Mouse (Mus musculus) CD8-positive naive resting alpha-beta T cell, adult 2 months (primary cell): ENCODE measurements around the gene Gpn2.

Experiments
- DNase-seq, 2 experiments: peaks; one replicate each; pipeline ENCODE4 v3.0.0; 2022; ENCODE audit warnings: low read depth in 2 of 2, low spot score in 2 of 2

Gpn2 gene

DNA sequence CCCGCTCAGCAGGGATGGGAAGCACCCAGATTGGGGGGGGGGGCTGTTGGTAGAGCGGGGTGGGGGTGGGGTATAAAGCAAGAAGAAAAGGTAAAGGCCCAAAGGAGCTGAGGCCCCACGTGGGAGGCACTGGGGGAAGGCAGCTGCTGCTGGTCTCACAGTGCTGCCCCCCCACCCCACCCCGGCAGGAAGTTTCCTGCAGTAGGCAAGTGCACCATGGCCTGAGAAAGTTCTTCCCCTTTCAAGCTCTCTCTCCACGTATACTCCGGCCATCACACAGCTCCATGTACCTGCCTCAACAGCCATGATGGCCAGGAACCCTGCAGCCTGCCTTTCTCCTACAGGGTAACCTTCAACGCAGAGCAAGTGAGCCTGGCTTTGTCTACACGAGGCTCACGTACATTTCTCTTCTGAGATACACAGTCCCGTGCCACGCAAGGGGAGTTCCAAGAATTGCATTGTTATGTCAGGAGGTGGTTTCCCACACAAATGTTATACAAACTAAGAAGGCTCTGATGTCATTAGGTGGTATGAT, 38.1 kb downstream of the Gpn2 start:
- DNase-seq, result peak; percentile 84 to 86

DNA sequence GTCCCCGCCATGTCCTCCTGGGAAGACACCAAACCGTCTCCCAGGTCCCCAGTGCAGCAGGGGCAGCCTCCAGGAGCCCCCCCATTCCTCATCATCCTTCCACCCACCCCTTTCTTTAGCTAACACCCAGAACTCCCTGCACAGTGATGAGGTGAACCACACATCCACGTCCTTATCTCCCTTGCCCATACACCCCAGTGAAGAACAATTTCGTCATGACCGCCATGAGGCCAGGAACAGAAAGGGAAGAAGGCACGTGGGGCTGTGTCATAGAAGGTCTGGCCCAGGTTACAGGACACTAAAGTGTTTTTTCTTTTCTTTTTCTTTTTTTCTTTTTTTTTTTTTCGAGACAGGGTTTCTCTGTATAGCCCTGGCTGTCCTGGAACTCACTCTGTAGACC, 40.7 kb downstream of the Gpn2 start:
- peak in 1 of 2 experiments; percentile 53 for DNase-seq

DNA sequence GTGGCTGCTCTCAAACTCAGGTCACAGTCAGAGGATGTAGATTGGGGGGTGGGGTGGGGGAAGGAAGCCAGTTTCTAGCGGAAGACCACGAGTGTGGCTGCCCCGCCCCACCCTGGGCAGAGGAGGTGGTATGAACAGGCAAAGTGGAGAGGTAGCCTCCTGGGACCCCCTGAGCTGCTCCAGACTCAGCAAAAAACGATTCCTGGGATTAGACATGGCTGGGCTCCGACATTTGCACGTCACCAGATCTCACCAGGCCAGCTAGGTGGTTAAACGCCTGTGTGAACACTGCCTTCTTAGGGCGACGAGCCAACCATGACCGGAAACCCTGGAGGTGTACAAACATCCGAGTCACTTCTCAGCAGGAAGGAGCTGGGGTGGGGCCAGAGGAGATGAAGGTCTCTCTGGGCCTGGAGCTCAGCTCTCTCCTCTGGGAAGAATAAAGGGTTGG, 41.5 kb downstream of the Gpn2 start:
- DNase-seq, result peak; percentile 63 to 76

DNA sequence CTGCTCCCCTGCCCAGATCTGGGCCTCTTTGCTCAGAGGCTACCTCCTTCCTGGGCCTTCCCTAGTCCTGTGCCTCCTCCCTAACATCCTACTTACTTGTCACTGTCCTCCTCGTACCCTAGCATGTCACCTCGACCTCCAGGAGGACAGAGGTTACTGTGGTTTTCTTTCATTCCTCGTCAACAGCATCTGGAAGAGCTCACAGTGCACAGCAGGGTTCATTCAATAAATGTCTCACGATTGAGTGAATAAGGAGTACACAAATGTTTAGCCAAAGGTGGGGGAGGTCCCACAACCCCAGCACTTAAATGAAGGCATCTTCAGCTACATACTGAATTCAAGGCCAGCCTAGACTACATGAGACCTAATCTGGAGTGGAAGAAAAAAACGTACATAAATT, 42.1 kb downstream of the Gpn2 start:
- no peak for DNase-seq

DNA sequence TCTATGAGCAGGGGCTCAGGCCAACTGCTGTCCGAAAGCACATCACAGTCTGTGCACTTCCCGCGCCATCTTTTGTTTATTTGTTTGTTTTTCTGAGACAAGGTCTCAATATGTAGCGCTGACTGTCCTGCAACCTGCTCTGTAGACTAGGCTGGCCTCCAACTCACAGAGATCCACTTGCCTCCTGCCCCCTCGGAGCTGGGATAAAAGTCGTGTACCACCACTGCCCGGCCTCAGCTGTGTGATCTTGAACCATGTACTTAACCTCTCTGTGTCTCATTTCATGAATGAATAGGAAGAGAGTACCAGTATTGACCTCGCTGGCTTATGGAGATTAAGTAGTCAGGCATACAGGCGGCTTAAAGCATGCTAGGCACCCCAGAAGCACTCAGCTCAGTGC, 42.5 kb downstream of the Gpn2 start:
- DNase-seq, result no peak

DNA sequence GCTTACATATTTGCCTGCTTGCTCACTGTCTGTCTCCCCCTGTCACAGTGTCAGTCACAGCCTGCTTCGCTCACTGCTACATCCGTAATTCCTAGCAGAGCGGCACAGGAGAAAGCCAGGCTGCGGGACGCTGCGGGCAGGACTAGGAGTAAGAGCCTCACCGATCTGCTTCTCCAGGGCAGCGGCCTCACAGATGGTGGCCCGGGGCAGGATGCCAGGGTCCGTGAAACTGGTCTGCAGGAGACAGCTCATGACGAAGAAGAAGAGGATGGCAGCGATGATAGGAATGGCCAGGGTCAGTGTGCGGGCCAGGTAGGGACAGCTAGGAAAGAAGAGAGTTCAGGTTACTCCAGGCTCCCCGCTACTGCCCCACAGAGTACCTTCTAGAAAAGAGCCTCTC, 42.9 kb downstream of the Gpn2 start:
- no peak for DNase-seq

DNA sequence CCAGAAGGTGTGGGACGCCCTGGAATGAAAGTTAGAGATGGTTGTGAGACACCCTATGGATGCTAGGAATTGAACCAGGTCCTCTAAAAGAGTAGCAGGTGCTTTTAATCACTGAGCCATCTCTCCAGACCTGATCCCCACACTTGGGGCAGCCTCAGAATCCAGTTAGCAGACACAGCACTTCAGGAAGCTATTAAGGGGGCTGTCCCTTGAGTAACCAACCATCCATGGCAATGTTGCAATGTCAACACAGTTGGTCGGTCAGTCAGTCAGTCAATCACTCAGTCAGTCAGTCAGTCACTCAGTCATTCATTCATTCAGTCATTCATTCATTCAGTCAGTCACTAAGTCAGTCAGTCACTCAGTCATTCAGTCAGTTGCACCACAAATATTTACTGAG, 44.4 kb downstream of the Gpn2 start:
- DNase-seq, result no peak

DNA sequence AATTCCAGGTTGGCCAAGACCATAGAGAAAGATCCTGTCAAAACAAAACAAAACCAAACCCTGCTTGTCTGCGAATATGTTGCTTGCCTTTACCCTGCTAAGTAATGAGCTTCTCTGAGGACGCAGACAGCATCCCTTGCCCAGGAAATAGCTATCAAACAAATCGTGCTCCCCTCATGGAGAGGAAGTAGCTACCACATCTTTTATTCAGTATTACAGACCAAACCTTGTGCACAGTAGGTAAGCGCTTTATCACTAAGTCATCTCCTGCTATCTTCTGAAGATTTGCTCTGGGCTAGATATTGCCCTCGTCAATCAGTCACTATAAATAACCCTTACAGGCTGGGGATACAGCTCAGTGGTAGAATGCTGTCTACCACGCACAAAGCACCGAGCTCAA, 45.0 kb downstream of the Gpn2 start:
- peak; percentile 34 to 55 for DNase-seq

DNA sequence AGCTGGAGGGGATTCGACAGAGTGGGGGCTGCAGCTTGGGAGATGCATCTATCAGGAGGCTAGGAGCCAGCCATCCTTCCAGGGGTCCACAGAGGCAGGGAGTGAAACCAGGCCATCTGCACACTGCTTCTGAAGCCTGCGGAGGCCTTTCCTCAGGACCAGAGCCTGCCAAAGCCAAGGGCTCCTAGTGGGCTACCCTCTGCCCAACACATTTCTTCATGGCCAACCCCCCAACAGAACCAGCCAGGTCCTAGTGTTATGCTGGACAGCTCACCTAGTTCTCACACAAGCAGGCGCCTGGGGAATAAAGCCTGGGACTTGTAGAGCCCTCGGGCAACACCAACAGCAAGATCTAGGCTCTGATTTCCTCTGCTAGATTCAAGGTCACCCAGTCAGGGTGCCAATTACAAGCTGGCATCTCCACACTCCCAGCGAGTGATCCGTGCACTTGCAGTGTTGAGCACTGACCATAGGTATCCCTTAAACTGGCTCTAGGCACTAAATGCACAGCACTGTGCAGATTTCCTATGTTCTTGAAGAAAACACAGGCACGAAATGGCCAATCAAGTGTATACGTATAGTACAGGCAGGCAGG, 46.3 kb downstream of the Gpn2 start:
- DNase-seq, result no peak

DNA sequence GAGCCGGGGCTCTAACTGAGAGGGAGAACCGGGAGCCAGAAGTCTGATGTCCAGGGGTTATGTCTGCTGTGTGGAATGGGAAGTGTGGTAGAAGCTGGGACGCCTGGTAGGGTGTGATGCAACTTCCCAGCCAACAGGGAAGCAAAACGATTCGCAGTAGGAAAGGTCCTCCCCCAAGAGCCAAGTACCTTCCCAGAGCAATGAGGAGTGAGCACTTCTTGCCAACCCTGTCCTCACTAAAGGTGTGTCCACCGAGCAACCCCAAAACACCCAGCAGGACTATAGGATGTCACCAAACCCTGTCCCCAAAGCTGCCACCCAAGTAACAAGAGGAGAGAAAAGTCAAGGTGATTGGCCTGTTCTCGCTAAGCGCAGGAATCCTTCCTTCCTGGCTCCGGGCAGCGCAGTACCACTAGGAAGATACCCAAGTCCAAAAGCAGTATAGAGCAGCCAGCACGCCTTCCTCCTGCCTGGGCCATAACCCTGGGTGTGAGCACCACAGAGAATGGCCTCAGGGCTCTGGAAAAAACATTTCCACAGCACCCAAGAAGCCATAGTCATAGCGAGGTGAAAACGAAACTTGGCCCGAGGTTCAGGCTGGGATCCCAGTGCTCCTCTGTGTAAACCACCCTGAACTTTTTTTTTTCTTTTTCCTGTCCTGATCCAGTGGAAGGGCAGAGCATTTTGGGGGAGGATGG, 47.1 kb downstream of the Gpn2 start:
- DNase-seq, result no peak

DNA sequence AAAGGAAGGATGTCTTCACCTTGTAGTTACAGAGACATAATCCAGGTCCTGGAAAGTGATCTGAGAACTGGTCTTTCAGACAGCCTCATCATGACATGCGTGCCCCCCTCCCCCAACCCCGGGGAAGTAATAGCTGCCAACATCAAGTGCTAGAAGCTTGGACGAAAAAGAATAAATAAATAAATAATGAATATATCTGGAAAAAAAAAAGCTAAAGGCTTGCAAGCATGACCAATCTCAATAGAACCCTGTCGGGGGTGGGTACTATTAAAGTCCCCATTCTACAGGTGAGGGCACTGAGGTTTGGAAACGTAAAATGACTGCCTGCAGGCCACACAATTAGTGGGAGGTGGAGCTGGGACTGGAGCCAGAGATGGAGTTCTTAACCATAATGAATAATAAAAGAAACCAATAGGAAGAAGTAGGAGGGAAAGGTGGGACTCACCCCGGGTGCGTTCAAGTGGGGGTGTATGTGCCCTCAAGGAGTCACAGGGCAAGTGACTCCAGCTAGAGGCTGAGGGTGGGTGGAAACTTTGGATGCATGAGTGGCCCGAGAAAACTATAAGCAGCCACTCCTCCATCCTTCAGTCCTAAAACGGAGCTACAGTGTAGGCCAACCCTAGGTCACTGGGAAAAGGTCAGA, 47.7 kb downstream of the Gpn2 start:
- no peak for DNase-seq

DNA sequence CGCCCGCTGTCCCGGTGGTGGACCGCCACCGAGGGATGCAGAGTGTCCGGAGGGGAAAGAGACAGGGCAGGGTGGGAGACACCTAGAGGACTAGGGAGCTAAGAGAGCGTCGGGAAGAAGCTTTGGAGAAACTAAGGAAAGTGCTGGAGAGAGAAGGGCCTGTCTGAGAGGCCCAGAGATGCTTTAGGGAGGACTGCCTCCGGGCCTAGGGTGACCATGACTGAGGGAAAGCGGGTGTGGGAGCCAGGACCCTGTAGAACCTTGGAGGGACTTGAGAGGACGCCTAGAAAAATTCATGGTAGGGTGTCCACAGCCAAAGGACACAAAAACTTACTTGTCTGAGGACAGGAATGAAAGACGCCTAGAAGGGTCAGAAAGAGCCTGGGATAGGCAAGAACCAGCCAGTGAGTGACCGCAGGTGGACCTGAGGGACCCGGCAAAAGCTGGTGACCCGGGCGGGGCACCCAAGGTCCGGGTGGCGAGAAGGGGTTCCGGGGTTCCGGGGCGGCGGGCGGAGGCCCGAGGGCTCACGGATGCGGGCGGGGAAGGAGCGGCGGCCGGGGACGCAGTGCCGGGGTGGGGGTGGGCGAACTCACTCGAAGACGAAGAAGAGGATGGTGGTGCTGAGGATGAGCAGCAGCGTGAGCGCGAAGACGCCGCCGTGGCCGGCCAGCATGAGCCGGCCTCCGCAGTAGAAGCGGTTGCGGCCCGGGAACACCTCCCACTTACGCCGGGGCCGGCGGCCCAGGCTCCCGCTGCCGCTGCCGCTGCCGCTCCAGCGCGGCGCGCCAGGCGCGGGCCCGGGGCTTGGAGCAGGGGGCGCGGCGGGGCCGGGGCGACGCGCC, 48.5 kb downstream of the Gpn2 start:
- DNase-seq, result peak in 1 of 2 experiments; percentile 34

DNA sequence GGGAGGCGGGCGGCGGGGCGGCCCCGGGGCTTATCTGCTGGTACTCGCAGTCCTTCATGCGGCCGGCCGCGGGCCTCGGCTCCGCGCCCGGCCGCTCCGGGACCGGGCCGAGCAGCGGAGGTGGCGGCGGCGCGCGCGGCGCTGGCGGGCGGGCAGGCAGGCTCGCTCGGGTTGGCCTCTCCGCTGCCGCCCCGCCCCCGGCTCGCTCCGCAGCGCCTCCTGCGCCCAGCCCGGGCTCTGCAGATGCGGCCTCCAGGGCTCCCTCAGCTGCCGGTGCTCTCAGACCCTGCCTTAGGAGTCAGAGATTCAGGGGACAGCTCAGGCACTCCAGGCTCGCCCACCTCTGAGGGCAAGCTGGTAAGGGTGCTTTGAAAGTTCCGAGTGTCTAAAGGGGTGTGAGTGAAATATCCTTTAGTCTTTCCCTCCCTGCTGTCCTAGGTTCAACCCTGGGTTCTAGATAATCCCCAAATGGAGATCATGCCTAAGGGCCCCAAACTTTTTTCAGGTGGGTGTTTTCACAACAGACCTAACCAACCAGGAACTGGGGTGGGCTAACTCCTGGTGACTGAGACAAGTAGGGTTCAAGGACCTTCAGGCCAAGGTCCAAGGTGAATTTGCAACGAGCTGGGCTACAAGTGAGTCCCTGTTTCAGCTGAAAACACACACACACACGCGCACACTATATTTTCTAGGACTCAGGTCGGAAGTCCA, 49.3 kb downstream of the Gpn2 start:
- DNase-seq, result peak; percentile 85 to 91

DNA sequence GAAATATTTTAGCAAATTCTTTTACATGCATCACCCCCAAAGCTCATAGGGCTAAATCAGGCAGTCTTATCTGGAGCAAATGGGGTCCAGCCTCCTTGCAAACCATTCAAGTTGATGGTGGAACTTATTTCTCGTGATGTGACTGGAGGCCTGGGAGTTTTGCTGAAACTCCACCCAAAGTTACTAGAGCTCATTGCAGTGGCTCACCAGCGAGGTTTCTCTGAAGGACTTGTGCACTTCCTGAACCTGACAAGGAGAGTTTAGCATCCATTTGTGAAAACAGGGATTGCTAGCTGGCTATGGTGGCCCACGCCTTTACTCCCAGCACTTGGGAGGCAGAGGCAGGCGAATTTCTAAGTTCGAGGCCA, 49.9 kb downstream of the Gpn2 start:
- DNase-seq, result no peak
